In the genomic region with DNA sequence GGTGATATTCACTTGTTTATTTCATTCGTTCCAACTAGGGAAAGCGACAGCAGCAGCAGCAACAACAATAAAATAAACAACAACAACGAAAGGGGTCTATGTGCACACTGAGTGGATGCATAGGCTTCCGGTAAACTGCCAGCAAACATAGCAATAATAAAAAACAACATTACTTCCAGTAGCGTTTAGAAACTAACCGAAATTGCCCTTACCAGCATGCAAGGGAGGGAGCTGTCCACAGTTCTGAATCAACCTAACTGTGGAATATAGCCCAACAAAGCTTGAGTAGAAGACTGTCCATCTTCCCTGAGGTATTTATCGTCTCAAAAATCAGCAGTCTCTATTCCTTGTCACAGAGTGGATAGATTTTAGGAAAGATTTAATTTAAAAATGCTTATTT, we compare ENCODE assay signal across 9 mouse cellular contexts. TPM values are rescaled to one million over a fixed set of nuclear protein-coding genes. Genes with fewer than 3 reads are reported as not detected.
DNase-seq lines count a peak whose midpoint lies in the region; ATAC-seq and TF ChIP-seq lines count a peak whose summit lies in the region.
"Had no signal": no experiment of that assay in that cellular context is flagged by ENCODE, and none has a peak within 500 bp of the region (broad histone marks: within the 10 kb centered on the region; RNA-seq: fewer than 3 reads in every experiment).

No protein-coding gene starts in this region.

- no peaks in the 10 kb centered on the region for H3K9me3 ChIP-seq in forebrain, embryonic 16.5 days (ENCODE audit: control insufficient read depth, low read length)
- H3K9me3 ChIP-seq in limb, embryonic 11.5 days (ENCODE audit: control insufficient read depth, low read length) = no peaks in the 10 kb centered on the region

- intact Hi-C loops in left cerebral cortex, postnatal 25 days (cut with DNase I) = loop anchor here (5.0 kb wide), 3 partner anchors 103 to 623 kb away; no protein-coding TSS in a partner anchor

- ATAC-seq in forebrain, embryonic 16.5 days = no peak
- ATAC-seq in limb, embryonic 11.5 days (ENCODE audit: insufficient number of reproducible peaks, low FRiP score, low TSS enrichment, low read depth) = no peak

- H3K9ac ChIP-seq in forebrain, embryonic 16.5 days (replicated peaks; ENCODE audit: low read depth, low read length) = no peak overlapping the region
- no peak overlapping the region for H3K9ac ChIP-seq in limb, embryonic 11.5 days (ENCODE audit: low read length)

- H3K27ac ChIP-seq in layer of hippocampus, adult 2 months = peak overlapping the region; percentile 88
- no peak overlapping the region for H3K27ac ChIP-seq in forebrain, embryonic 16.5 days (ENCODE audit: low read length)
- H3K27ac ChIP-seq in limb, embryonic 11.5 days (replicated peaks; ENCODE audit: low read depth, low read length) = no peak overlapping the region

- H3K4me3 ChIP-seq in layer of hippocampus, adult 2 months = peak overlapping the region; percentile 75
- H3K4me3 ChIP-seq in forebrain, embryonic 16.5 days (replicated peaks; ENCODE audit: low read length) = peak overlapping the region; percentile 85
- H3K4me3 ChIP-seq in limb, embryonic 11.5 days (ENCODE audit: low read depth, low read length) = no peak overlapping the region
- H3K4me3 ChIP-seq: erythroblast, embryonic 14.5 days had no signal

- H3K27me3 ChIP-seq in forebrain, embryonic 16.5 days (replicated peaks; ENCODE audit: control insufficient read depth, insufficient read depth, low read length) = peaks cover 7% of the 10 kb centered on the region; the same call in 1 of the 2 replicates
- H3K27me3 ChIP-seq in limb, embryonic 11.5 days (ENCODE audit: control insufficient read depth, insufficient read depth, low read length) = peaks cover 20% of the 10 kb centered on the region

- H3K36me3 ChIP-seq in forebrain, embryonic 16.5 days (ENCODE audit: control insufficient read depth, insufficient read depth) = no peaks in the 10 kb centered on the region
- H3K36me3 ChIP-seq in limb, embryonic 11.5 days (ENCODE audit: control insufficient read depth, insufficient read depth, low read length) = no peaks in the 10 kb centered on the region

- peak overlapping the region; percentile 89 for H3K4me2 ChIP-seq in forebrain, embryonic 16.5 days (ENCODE audit: low read length)
- no peak overlapping the region for H3K4me2 ChIP-seq in limb, embryonic 11.5 days (ENCODE audit: low read depth, severe bottlenecking)

- no peak for DNase-seq in layer of hippocampus, adult 2 months (ENCODE audit: low spot score in 2 of 2)
- DNase-seq in layer of hippocampus, postnatal 25 days (ENCODE audit: extremely low spot score in 1 of 2, low spot score in 1 of 2) = no peak
- peak; percentile 68 for DNase-seq in adrenal gland, postnatal 14 days
- peak; percentile 72 for DNase-seq in limb, embryonic 11.5 days (ENCODE audit: low spot score)
- DNase-seq in testis, postnatal 10 days (ENCODE audit: low spot score) = peak; percentile 41
- DNase-seq in left cerebral cortex, postnatal 25 days (ENCODE audit: low spot score in 2 of 2) = no peak
- DNase-seq in cerebellum, adult 9-11 months = no peak

- 31% methylated on average over 7 of the region's 7 CpGs for WGBS in forebrain, embryonic 16.5 days
- whole genome bisulfite sequencing in limb, embryonic 11.5 days = 41% methylated on average over 7 of the region's 7 CpGs

- peaks cover 7% of the 10 kb centered on the region for H3K4me1 ChIP-seq in forebrain, embryonic 16.5 days (replicated peaks; ENCODE audit: control insufficient read depth, insufficient read depth, low read length)
- peaks cover 5% of the 10 kb centered on the region; the same call in 1 of the 2 replicates for H3K4me1 ChIP-seq in limb, embryonic 11.5 days (ENCODE audit: control insufficient read depth, insufficient read depth, low read length)

- TF ChIP-seq CTCF in layer of hippocampus, adult 2 months (conservative IDR thresholded peaks at IDR 0.05) = no peak

RNA-seq across cellular contexts. Expression of a gene that starts 2.0 kb away (rescaled TPM):
- total RNA-seq in layer of hippocampus, adult 2 months (2021) = 10 to 100 TPM; 39.2 to 39.8 TPM
- 10 to 100 TPM; 36.3 to 44.9 TPM for total RNA-seq in layer of hippocampus, postnatal 25 days (2021)
- total RNA-seq in adrenal gland, postnatal 14 days (2021) = 0.11 TPM in 2 replicates
- polyA plus RNA-seq in forebrain, embryonic 16.5 days (2015; fragmentation: Nextera tagmentation; extraction: Ambion mirVana) = 0.67 and 0.87 TPM in 2 replicates
- polyA plus RNA-seq in limb, embryonic 11.5 days (2014; fragmentation: Nextera tagmentation; extraction: Ambion mirVana) = 0.05 and 0.06 TPM in 2 replicates
- total RNA-seq in left cerebral cortex, postnatal 25 days (2021) = 10 to 100 TPM; 39.1 to 39.8 TPM

Comparison
In these comparisons a context has a peak if more than half of its experiments do, and no peak if none do; other contexts are left out.
1. DNase-seq: peak in adrenal gland, postnatal 14 days (single experiment), limb, embryonic 11.5 days (single experiment) and testis, postnatal 10 days (single experiment); none in layer of hippocampus, adult 2 months (0 of 2), layer of hippocampus, postnatal 25 days (0 of 2), left cerebral cortex, postnatal 25 days (0 of 2) and cerebellum, adult 9-11 months (single experiment).
2. RNA of a gene that starts 2.0 kb away (total RNA-seq): 36.3 to 44.9 TPM in layer of hippocampus, postnatal 25 days, 39.1 to 39.8 TPM in left cerebral cortex, postnatal 25 days and 39.2 to 39.8 TPM in layer of hippocampus, adult 2 months; 0.11 TPM in adrenal gland, postnatal 14 days; every median in the first group is over 10 times any median in the second.